Mouse (Mus musculus): ENCODE measurements around the gene Wdpcp.
"Not testable (repeated sequence)": the region's sequence is repeated elsewhere in the genome, so short reads cannot be mapped to it uniquely, and the experiment has no call there.

Wdpcp gene

DNA sequence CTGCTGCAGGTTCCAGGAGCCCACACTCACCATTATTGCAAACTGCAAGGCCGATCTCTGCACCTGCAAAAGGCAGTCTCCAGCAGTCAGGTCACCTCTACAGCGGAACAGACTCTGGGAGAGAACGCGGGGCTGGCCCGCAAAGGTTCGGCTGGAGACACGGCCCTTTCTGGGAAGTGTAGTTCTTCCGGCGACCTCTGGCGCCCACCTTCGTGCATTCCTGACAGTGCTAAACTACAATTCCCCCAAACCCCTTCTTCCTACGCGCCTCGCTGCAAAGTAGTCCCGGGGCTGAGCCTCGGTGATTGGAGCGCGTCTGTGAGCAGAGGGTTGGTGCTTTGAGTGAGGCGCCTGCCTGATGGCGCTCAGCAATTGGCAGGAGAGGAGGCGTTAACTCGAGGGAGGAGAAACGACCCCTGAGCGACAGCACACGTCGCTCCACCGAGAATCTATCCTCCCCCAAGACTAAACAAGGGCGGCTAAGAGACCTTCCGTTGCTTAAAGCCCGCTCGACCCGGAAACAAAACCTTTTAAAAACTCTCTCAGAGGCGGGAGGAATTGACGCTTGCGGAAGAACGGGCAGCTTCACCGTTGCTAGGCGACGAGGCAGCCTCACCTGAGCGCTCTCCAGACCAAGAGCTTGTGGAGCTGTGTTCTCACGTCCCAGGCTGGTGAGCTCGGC is at the start of gene Wdpcp, which contains the start of gene Mdh1:
Gene Wdpcp, plus strand, starts transcription at position 536 of the 682 bp plus-strand sequence.
Gene Mdh1, minus strand, starts transcription at position 668 of the 682 bp plus-strand sequence.
- DNase-seq (ENCODE audit: low read depth) = peak; percentile 88

GRCm38 (mm10) chr11:21528676-21529394 is 43.2 kb upstream of the Wdpcp start:
- no peak for DNase-seq (ENCODE audit: low read depth)

DNA sequence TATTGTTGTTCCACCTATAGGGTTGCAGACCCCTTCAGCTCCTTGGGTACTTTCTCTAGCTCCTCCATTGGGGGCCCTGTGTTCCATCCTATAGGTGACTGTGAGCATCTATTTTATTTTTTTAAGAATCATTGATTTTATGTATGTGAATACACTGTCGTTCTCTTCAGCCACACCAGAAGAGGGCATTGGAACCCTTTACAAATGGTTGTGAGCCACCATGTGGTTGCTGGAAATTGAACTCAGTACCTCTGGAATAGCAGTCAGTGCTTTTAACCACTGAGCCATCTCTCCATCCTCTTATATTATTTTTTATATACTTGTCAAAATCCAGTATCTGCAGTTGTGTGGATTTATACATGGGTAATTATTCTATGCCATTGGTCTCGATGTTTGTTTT is 41.2 kb upstream of the Wdpcp start:
- not testable (repeated sequence) for DNase-seq (ENCODE audit: low read depth)

DNA sequence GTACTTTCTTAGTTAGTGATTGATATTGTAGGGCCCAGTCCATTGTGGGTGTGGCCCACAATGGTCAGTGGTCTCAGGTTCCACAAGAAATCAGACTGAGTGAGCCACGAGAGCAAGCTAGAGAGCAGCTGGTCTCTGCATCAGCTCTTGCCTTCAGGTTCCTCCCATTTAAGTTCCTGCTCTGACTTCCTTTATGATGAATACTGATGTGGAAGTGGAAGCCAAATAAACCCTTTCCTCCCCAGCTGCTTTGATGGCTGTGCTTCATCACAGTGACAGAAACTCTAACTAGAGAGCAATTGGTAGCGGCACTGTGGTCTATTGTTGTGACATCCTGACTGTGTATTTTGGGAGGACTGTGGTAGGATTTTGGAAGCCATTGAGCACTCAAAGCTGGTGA is 32.0 kb upstream of the Wdpcp start:
- DNase-seq (ENCODE audit: low read depth) = no peak

GRCm38 (mm10) chr11:21540622-21541021 is 31.4 kb upstream of the Wdpcp start:
- no peak for DNase-seq (ENCODE audit: low read depth)

DNA sequence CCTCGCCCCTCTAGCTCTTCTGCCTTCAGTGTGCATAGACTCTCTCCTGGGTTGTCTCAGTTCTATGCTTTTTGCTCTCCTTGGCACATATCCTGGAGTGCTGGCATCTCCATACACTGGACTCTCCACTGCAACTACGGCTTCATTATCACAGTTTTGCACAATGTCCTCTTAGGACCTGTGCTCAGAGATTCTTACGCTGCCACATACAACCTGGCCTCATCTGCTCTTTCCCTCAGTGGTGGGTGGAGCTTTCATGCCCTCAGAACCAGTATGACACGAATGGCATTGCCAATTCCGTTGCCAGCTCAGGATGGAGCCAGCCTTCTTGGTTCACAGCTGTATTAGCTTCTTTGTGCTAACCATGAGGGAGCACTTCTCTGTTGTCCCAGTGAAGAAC is 29.3 kb upstream of the Wdpcp start:
- DNase-seq (ENCODE audit: low read depth) = no peak

GRCm38 (mm10) chr11:21545021-21545420 is 27.0 kb upstream of the Wdpcp start:
- no peak for DNase-seq (ENCODE audit: low read depth)

DNA sequence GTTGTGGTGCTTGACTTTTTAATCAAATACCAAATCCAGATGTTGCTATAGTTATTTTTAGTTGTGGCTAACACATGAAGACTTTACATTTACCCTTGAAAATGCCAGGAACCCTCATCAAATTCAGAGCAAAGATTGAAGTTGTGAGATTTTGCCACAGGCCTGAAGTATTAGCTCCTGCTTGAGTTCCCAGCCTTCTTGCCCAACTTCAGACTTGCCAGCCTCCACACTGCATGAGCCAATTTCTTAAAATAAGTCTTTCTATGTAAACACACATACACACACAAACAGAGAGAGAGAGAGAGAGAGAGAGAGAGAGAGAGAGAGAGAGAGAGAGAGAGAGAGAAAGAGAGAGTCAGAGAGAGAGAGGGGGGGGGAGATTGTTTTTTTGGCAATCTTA is 26.1 kb upstream of the Wdpcp start:
- DNase-seq (ENCODE audit: low read depth) = no peak

GRCm38 (mm10) chr11:21546671-21547070 is 25.4 kb upstream of the Wdpcp start:
- no peak for DNase-seq (ENCODE audit: low read depth)

DNA sequence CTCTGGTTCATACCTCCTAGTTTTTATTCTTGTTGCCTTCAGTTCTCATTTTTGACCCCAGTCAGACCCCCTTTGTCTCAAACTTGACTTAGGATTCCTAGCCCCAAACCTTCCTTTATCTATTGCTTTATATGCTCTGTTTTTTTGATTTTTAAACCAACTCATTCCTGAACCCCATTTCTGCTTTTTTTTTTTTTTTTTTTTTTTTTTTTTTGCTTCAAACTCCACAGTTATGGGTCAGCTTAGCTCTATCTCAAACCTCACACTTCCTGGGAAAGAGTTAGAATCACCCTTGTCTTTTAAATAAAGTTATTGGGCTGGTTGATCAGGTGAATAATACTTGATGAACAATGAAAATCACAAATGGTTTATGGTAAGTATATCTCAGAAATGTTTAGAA is 24.5 kb upstream of the Wdpcp start:
- no peak for DNase-seq (ENCODE audit: low read depth)

- no peak for DNase-seq (ENCODE audit: low read depth)
These were observed 23.0 kb upstream of the Wdpcp start for GRCm38 (mm10) chr11:21549052-21549451.

- peak; percentile 30 for DNase-seq (ENCODE audit: low read depth)
These were observed 22.3 kb upstream of the Wdpcp start for GRCm38 (mm10) chr11:21549754-21550153.

GRCm38 (mm10) chr11:21550222-21551173 is 21.5 kb upstream of the Wdpcp start:
- DNase-seq (ENCODE audit: low read depth) = no peak

- DNase-seq (ENCODE audit: low read depth) = no peak
These were observed 20.0 kb upstream of the Wdpcp start for GRCm38 (mm10) chr11:21552049-21552448.

DNA sequence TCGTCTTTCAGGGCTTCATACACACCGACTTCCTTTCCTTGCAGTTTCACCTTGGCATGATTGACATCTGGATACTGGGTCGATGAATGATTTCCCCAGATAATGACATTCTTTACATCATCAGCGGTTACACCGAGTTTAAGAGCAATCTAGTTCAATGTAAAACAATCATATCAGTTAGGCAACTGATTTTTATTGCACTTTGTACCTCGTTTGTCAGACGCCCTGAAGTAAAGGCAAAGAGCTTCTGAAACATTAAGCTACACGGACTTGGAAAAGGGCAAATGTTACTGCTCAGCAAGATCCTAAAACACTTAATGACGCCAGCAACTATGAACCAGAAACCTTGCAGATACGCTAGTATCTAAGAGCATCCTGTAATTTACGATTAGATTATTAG is 12.3 kb upstream of the Wdpcp start:
- DNase-seq (ENCODE audit: low read depth) = no peak

GRCm38 (mm10) chr11:21561347-21561746 is 10.7 kb upstream of the Wdpcp start:
- no peak for DNase-seq (ENCODE audit: low read depth)

DNA sequence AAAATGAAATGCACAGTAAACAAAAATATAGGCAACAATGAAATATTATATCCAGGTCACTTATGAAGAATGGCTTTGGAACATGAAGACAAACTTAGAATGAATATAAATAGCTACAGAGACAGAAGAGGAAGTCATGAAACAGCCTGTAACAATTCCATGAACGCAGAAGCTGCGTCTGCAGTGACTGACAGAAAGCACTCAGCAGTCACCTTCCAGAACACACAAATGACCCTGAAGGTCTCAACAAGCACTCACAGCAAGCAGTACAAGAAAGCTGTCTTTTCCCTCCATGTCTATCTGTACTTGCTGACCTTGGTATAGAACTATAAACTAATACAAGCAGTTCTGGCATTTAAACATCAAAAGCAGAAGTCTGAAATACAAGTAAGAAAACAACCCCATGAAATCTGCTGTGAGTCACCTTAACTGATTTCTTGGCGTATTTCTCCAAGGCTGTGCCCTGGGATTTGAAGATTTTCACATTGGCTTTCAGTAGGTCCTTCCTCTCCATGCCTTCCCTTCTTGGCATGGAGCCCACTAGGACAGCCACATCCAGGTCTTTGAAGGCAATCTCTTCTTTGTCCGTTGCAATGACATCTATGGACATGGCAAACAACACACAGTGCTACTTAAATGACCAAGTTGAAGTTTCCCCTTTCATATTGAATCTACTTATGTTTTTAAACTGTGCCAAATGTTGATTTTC is 8.3 kb upstream of the Wdpcp start:
- DNase-seq (ENCODE audit: low read depth) = no peak

DNA sequence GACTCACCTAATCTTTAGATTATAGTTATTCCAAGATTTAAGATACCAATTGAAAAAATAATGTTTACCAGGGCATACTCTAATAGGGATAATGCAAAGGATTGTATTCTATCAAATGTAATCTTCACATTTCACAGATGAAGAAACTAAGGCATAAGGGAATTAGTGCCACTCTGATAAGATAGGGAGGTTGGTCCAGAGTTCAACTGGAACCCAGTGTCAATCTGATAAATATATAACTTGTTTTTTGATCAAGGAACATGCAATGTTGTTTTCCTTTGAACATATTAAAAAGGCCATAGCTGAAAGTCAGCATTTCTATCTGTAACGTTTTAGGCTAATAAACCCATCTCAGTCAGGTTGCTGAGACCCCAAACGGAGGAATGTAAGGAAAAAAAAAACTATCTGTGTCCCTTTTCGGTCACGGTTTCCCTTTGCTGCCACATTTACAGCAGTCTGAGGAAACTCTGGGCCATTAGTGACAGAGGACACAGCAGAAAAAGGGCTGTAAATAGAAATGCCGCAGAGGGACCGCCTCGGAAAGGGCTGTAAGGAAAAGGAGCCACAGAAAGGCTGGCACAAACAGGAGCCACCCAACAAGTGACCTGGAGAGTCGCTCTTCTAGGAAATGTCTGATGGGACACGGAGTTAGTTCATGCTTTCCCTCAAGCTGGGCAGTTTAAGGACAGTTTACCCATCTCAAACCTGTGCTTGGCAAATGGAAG is 7.2 kb upstream of the Wdpcp start:
- DNase-seq (ENCODE audit: low read depth) = no peak

DNA sequence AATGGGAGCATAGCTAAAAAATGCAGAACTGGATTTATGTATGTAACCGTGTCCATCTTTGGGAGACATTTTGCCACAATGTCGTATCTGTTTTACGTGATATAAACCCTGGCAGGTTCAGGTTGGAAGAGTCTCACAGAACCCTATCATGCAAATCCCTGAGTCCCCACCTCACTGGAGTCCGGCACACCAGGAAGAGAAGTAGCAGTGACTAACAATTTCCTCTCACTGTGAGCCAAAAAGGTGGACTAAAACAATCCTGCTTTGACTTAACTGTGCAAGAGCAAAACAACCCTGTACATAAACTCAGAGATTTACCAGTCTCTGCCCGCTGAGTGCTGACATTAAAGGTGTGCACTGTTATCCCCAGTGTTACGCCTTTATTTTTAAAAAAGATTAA is 5.1 kb upstream of the Wdpcp start:
- no peak for DNase-seq (ENCODE audit: low read depth)

- DNase-seq (ENCODE audit: low read depth) = no peak
These were observed 4.3 kb upstream of the Wdpcp start for GRCm38 (mm10) chr11:21567733-21568132.

DNA sequence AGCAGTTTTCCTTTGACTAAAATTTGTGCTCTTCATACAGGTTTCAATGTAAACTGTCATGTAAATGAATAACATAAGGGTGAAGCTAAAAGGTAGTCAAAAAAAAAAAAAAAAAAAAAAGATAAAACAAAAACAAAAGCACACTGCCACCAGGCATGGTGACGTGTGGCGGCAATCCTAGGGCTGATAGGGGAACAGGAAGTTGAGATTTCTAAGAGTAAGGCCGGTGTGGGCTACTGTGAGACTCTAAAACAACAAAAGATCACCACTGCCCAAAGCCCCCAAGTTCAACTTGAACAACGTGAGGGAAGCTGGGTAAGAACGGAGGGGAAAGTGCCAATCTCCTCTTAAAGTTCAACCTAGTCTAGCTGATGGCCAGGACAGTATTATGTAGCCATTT is 3.0 kb upstream of the Wdpcp start:
- no peak for DNase-seq (ENCODE audit: low read depth)
